Mouse (Mus musculus): Measurements from ENCODE around the gene 2900026A02Rik.

DNA sequence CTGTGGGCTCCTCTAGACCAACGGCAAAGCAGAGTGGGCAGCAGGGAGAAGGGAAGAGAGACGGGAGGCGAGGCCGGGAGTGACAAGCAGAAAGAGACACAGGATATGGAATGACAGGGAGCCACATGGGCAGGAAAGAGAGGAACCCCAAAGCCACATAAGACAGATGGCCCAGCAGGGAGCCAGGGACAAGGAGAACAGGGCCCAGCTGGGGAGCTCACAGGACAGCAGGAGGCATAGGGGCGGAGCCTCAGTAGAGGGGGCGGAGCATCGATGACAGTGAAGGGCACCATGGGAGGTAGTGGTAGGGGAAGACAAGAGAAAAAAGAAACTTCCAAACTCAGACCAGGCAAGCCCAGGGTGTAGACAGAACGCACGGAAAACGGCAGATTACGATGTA, 55.6 kb downstream of the 2900026A02Rik start:
- TF ChIP-seq CTCF (IDR thresholded peaks at IDR 0.05; ENCODE audit: low read depth, low read length) (no peak), POLR2A (IDR thresholded peaks at IDR 0.05; ENCODE audit: extremely low read depth, insufficient read depth, low read length) (no peak)
